Mouse (Mus musculus) stomach, postnatal 0 days (tissue): ENCODE results near the gene Uaca.

Source experiments
- CTCF ChIP-seq: IDR thresholded peaks from 2 replicates; pipeline ENCODE4 v1.5.1; 2016; ENCODE audit warnings: antibody characterized with exemption, low read depth, mild to moderate bottlenecking, moderate library complexity
- EP300 ChIP-seq: optimal IDR thresholded peaks from 2 replicates; pipeline ENCODE3; 2016; ENCODE audit warnings: antibody characterized with exemption

DNA sequence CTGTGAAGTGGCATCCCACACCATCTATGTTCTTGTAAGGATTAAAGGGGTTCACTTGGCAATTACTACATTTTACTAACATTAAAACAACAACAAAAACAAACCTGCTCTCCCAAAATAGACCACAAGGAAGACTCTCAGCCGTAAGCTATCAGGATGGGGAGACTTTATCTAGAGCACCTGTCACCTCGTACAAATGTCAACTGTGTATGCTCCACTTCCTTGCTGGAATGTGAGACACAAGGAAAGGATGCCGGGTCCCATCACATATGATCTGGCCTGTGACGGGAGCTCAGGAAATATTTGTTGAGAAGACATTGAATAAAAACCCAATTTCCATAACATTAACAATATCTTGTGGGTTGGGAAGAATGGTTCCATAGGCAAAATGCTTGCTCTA lies 49.4 kb upstream of the Uaca start:
- TF ChIP-seq CTCF (no peak), EP300 (no peak)
